Mouse (Mus musculus) MEL (cell line): ENCODE results near the gene Rex1bd. TPM values are rescaled to one million over a fixed set of nuclear protein-coding genes. Genes with fewer than 3 reads are reported as not detected.

ENCODE experiments used
- DNase-seq: peaks from one replicate; pipeline ENCODE4 v3.0.0; 2011; ENCODE audit warnings: low read depth, low spot score
- H3K27ac ChIP-seq: 2 replicates; pipeline ENCODE4 v1.5.1; 2012; ENCODE audit warnings: low read depth, mild to moderate bottlenecking, control low read depth, low read length, moderate library complexity; ENCODE audit not compliant: control insufficient read depth
- H3K27me3 ChIP-seq, 2 experiments: fragments of 150-350 bp in 1 of 2; sonication (generic) in 1 of 2; 2 replicates each; pipeline ENCODE4 v1.6.1; 2012; ENCODE audit warnings: low read length in 2 of 2, mild to moderate bottlenecking in 2 of 2, improper control_type of control experiment in 1 of 2, moderate library complexity in 1 of 2; ENCODE audit not compliant: insufficient read depth in 2 of 2, control insufficient read depth in 1 of 2
- H3K36me3 ChIP-seq, 2 experiments: 2 replicates each; pipeline ENCODE4 v1.6.1; 2012 to 2014; ENCODE audit warnings: low read length in 2 of 2, improper control_type of control experiment in 1 of 2, inconsistent platforms in 1 of 2, mild to moderate bottlenecking in 1 of 2; ENCODE audit not compliant: insufficient read depth in 2 of 2, control insufficient read depth in 1 of 2
- H3K4me1 ChIP-seq, 2 experiments: fragments of 150-350 bp in 1 of 2; sonication (generic) in 1 of 2; 2 replicates each; pipeline ENCODE4 v1.6.1; 2012; ENCODE audit warnings: low read length in 2 of 2, improper control_type of control experiment in 1 of 2, mild to moderate bottlenecking in 1 of 2; ENCODE audit not compliant: insufficient read depth in 2 of 2, control insufficient read depth in 1 of 2
- H3K4me3 ChIP-seq, 2 experiments: fragments of 150-350 bp in 1 of 2; sonication (generic) in 1 of 2; 2 replicates each; pipeline ENCODE4 v1.5.1; 2012; ENCODE audit warnings: low read depth in 2 of 2, low read length in 2 of 2, mild to moderate bottlenecking in 2 of 2, moderate library complexity in 2 of 2, control low read depth in 1 of 2, improper control_type of control experiment in 1 of 2; ENCODE audit not compliant: control insufficient read depth in 1 of 2, insufficient read depth in 1 of 2
- H3K79me2 ChIP-seq: 2 replicates; pipeline ENCODE4 v1.6.1; 2012; ENCODE audit warnings: mild to moderate bottlenecking, low read length, moderate library complexity; ENCODE audit not compliant: control insufficient read depth, poor library complexity, insufficient read depth
- H3K9ac ChIP-seq: 2 replicates; pipeline ENCODE4 v1.6.1; 2012; ENCODE audit warnings: low read depth, mild to moderate bottlenecking, control low read depth, low read length, moderate library complexity; ENCODE audit not compliant: control insufficient read depth, poor library complexity, severe bottlenecking
- H3K9me3 ChIP-seq: fragments of 150-350 bp; sonication (generic); replicated peaks from 2 replicates; pipeline ENCODE4 v1.6.1; 2012; ENCODE audit warnings: mild to moderate bottlenecking, low read length, improper control_type of control experiment, moderate library complexity; ENCODE audit not compliant: insufficient read depth
- CTCF ChIP-seq, 3 experiments: IDR thresholded peaks in 2 of 3; conservative IDR thresholded peaks in 1 of 3; 2 replicates each; pipeline ENCODE4 v1.5.1; 2011 to 2012; ENCODE audit warnings: low read length in 3 of 3, low read depth in 2 of 3, mild to moderate bottlenecking in 2 of 3, improper control_type of control experiment in 1 of 3, inconsistent platforms in 1 of 3, mixed read lengths in 1 of 3, moderate library complexity in 1 of 3; ENCODE audit not compliant: control insufficient read depth in 1 of 3, insufficient read depth in 1 of 3, poor library complexity in 1 of 3, severe bottlenecking in 1 of 3
- HCFC1 ChIP-seq: IDR thresholded peaks from 2 replicates; pipeline ENCODE4 v1.6.1; 2012; ENCODE audit warnings: low read depth, mild to moderate bottlenecking, inconsistent platforms, low read length, improper control_type of control experiment, moderate library complexity
- KAT2A ChIP-seq: conservative IDR thresholded peaks from 2 replicates; pipeline ENCODE4 v1.6.1; 2012; ENCODE audit warnings: low read depth, low read length, improper control_type of control experiment, inconsistent platforms
- MAFK ChIP-seq: IDR thresholded peaks from 2 replicates; pipeline ENCODE4 v1.6.1; 2011; ENCODE audit warnings: low read depth, mild to moderate bottlenecking, low read length, improper control_type of control experiment, borderline replicate concordance
- MEF2A ChIP-seq: IDR thresholded peaks from 2 replicates; pipeline ENCODE4 v1.6.1; 2014; ENCODE audit warnings: low read depth, mild to moderate bottlenecking, inconsistent platforms, low read length, improper control_type of control experiment; ENCODE audit not compliant: poor library complexity, insufficient replicate concordance, severe bottlenecking; ENCODE audit errors: extremely low read depth
- NELFE ChIP-seq: IDR thresholded peaks from 2 replicates; pipeline ENCODE4 v1.6.1; 2011; ENCODE audit warnings: low read depth, low read length, improper control_type of control experiment
- NRF1 ChIP-seq: IDR thresholded peaks from 2 replicates; pipeline ENCODE4 v1.6.1; 2014; ENCODE audit warnings: low read depth, mild to moderate bottlenecking, inconsistent platforms, low read length, improper control_type of control experiment, moderate library complexity; ENCODE audit not compliant: poor library complexity, insufficient read depth, severe bottlenecking
- POLR2AphosphoS2 ChIP-seq: IDR thresholded peaks from 2 replicates; pipeline ENCODE4 v1.6.1; 2011; ENCODE audit warnings: low read length, improper control_type of control experiment
- SIN3A ChIP-seq: IDR thresholded peaks from 2 replicates; pipeline ENCODE4 v1.6.1; 2012; ENCODE audit warnings: low read length, improper control_type of control experiment, inconsistent platforms
- SMC3 ChIP-seq: IDR thresholded peaks from 2 replicates; pipeline ENCODE4 v1.6.1; 2011; ENCODE audit warnings: low read depth, low read length, improper control_type of control experiment
- TAL1 ChIP-seq: IDR thresholded peaks from 2 replicates; pipeline ENCODE4 v1.6.1; 2012; ENCODE audit warnings: mild to moderate bottlenecking, inconsistent platforms, low read length, moderate library complexity, mixed read lengths
- USF1 ChIP-seq: IDR thresholded peaks from 2 replicates; pipeline ENCODE4 v1.6.1; 2014; ENCODE audit warnings: low read depth, mild to moderate bottlenecking, inconsistent platforms, low read length, improper control_type of control experiment, moderate library complexity
- ZMIZ1 ChIP-seq: IDR thresholded peaks from 2 replicates; pipeline ENCODE4 v1.6.1; 2012; ENCODE audit warnings: low read depth, mild to moderate bottlenecking, inconsistent platforms, low read length, improper control_type of control experiment, moderate library complexity
- polyA plus RNA-seq, 2 experiments: library from polyadenylated mRNA; stranded (reverse) in 1 of 2; unstranded in 1 of 2; fragments of >175 nt in 1 of 2; fragments of >200 nt in 1 of 2; gene quantifications; 2 replicates each; pipeline versions ENCODE4 v1.2.1 to v1.2.4; 2012; ENCODE audit warnings: low replicate concordance in 2 of 2, low read depth in 1 of 2; ENCODE audit not compliant: insufficient read length in 2 of 2, insufficient read depth in 1 of 2, missing spikeins in 1 of 2
- total RNA-seq: library from RNA; depleted of rRNA; stranded (reverse); fragments of 300-350 nt; gene quantifications from 2 replicates; pipeline ENCODE4 v1.2.3, GENCODE M21; 2012

The Rex1bd gene
- total and polyA plus RNA-seq, 3 experiments: 145 to 204 TPM; not detected in 1

- H3K9me3 ChIP-seq: no peaks in the 10 kb centered on the region
- no peak for DNase-seq
- no peak overlapping the region for H3K4me3 ChIP-seq
- H3K4me1 ChIP-seq: no peaks in the 10 kb centered on the region
- no peak overlapping the region for H3K9ac ChIP-seq
- TF ChIP-seq SMC3: no peak
- TF ChIP-seq HCFC1: no peak
- TF ChIP-seq MEF2A: no peak
- no peak for TF ChIP-seq SIN3A
- no peak for TF ChIP-seq CTCF (IDR thresholded peaks at IDR 0.05 in 2 of 3, conservative IDR thresholded peaks at IDR 0.05 in 1 of 3; ENCODE audit: control insufficient read depth in 1 of 3, insufficient read depth in 1 of 3, low read depth in 2 of 3, low read length in 3 of 3, poor library complexity in 1 of 3, severe bottlenecking in 1 of 3)
- no peak for TF ChIP-seq POLR2AphosphoS2
- TF ChIP-seq NRF1: no peak
- TF ChIP-seq NELFE: no peak
- TF ChIP-seq TAL1: no peak
- no peak for TF ChIP-seq KAT2A
- no peak for TF ChIP-seq USF1
- TF ChIP-seq, all 39 proteins: peak for 0
- Histone ChIP-seq H3K27me3 (no peaks in the 10 kb centered on the region; a peak in 1 of 4 replicates), H3K36me3 (no peaks in the 10 kb centered on the region), H3K79me2 (no peaks in the 10 kb centered on the region), H3K27ac (no peak overlapping the region)
Observed at GRCm38 (mm10) chr8:70487993-70488796, 18.4 kb downstream of the Rex1bd start.

GRCm38 (mm10) chr8:70486941-70487520 lies 19.5 kb downstream of the Rex1bd start, which contains the start of gene Tmem59l:
TSS of gene Tmem59l (minus strand) at chr8:70487358.
- Histone ChIP-seq H3K27me3 (peaks cover 0 to 3% of the 10 kb centered on the region in 2 experiments; a peak in 2 of 4 replicates), H3K79me2 (no peaks in the 10 kb centered on the region), H3K4me3 (no peak within 1 kb of the TSS), H3K9me3 (no peaks in the 10 kb centered on the region), H3K4me1 (no peaks in the 10 kb centered on the region), H3K36me3 (no peaks in the 10 kb centered on the region), H3K9ac (no peak within 1 kb of the TSS), H3K27ac (no peak within 1 kb of the TSS)
- DNase-seq: no peak
- TF ChIP-seq ZMIZ1 (no peak), MAFK (no peak), NELFE (no peak), HCFC1 (no peak)
